Mouse (Mus musculus) neural tube, embryonic 13.5 days (tissue): ENCODE results near the gene Aicda. TPM values are rescaled to one million over a fixed set of nuclear protein-coding genes. Genes with fewer than 3 reads are reported as not detected.

Experiments
- ATAC-seq: fragments of 200-750 bp; cut with Nextera tagmentation; 2 replicates; pipeline ENCODE4 v1.8.0; 2017; ENCODE audit warnings: low read depth, mild to moderate bottlenecking, moderate TSS enrichment, moderate library complexity
- H3K27ac ChIP-seq: fragments of 300-500 bp; sonication (generic); replicated peaks from 2 replicates; pipeline ENCODE4 v1.5.1; 2015; ENCODE audit warnings: moderate library complexity, mild to moderate bottlenecking, inconsistent platforms
- H3K27me3 ChIP-seq: fragments of 300-500 bp; sonication (generic); 2 replicates; pipeline ENCODE4 v1.6.1; 2015; ENCODE audit warnings: mild to moderate bottlenecking, inconsistent platforms
- H3K36me3 ChIP-seq: fragments of 300-500 bp; sonication (generic); 2 replicates; pipeline ENCODE4 v1.6.1; 2015; ENCODE audit warnings: mild to moderate bottlenecking, inconsistent platforms
- H3K4me1 ChIP-seq: fragments of 300-500 bp; sonication (generic); replicated peaks from 2 replicates; pipeline ENCODE4 v1.6.1; 2015; ENCODE audit warnings: inconsistent platforms
- H3K4me2 ChIP-seq: fragments of 300-500 bp; sonication (generic); 2 replicates; pipeline ENCODE4 v1.6.1; 2015; ENCODE audit warnings: inconsistent platforms, mild to moderate bottlenecking, moderate library complexity
- H3K4me3 ChIP-seq: fragments of 300-500 bp; sonication (generic); 2 replicates; pipeline ENCODE4 v1.5.1; 2015; ENCODE audit warnings: mild to moderate bottlenecking, inconsistent platforms
- H3K9ac ChIP-seq: fragments of 300-500 bp; sonication (generic); 2 replicates; pipeline ENCODE4 v1.6.1; 2015; ENCODE audit warnings: moderate library complexity, mild to moderate bottlenecking, inconsistent platforms
- H3K9me3 ChIP-seq: fragments of 300-500 bp; sonication (generic); 2 replicates; pipeline ENCODE4 v1.6.1; 2016; ENCODE audit warnings: inconsistent platforms
- WGBS: fragments of 180-500 bp; shearing (Covaris S2); methylation state at CpG from one replicate; pipeline ENCODE4 v1.1.7; 2015; 5-methylcytosine and 5-hydroxymethylcytosine counted together
- polyA plus RNA-seq: library from polyadenylated mRNA; unstranded; fragments of >200 nt; fragmentation: Nextera tagmentation; extraction: Ambion mirVana; gene quantifications from 2 replicates; pipeline ENCODE4 v1.2.1, GENCODE M21; 2015

The Aicda gene
- polyA plus RNA-seq, 1 experiment from 2014 or later, result 0.45 TPM

GRCm38 (mm10) chr6:122602992-122603322, 49.4 kb downstream of the Aicda start:
- 57% methylated on average over 1 of the region's 1 CpGs for WGBS
- Histone ChIP-seq H3K4me2 (peak overlapping the region; percentile 63), H3K4me3 (peak overlapping the region; percentile 41; the same call in 1 of the 2 replicates), H3K9me3 (no peaks in the 10 kb centered on the region), H3K36me3 (no peaks in the 10 kb centered on the region), H3K27me3 (no peaks in the 10 kb centered on the region), H3K27ac (no peak overlapping the region; the same call in 1 of the 2 replicates), H3K4me1 (peaks cover 10% of the 10 kb centered on the region), H3K9ac (no peak overlapping the region)
- no peak for ATAC-seq

- H3K9ac ChIP-seq, result no peak overlapping the region
- no peak overlapping the region for H3K4me2 ChIP-seq
- no peak for ATAC-seq
- no peak overlapping the region for H3K27ac ChIP-seq
- H3K27me3 ChIP-seq, result no peaks in the 10 kb centered on the region
- H3K9me3 ChIP-seq, result no peaks in the 10 kb centered on the region
- H3K36me3 ChIP-seq, result no peaks in the 10 kb centered on the region
- peaks cover 10% of the 10 kb centered on the region for H3K4me1 ChIP-seq
- H3K4me3 ChIP-seq, result no peak overlapping the region
Measured at GRCm38 (mm10) chr6:122604260-122604659, 50.7 kb downstream of the Aicda start.

GRCm38 (mm10) chr6:122605483-122605882, 51.9 kb downstream of the Aicda start:
- no peak overlapping the region for H3K27ac ChIP-seq
- peaks cover 10% of the 10 kb centered on the region for H3K4me1 ChIP-seq
- no peak overlapping the region for H3K4me3 ChIP-seq
- H3K4me2 ChIP-seq, result no peak overlapping the region
- WGBS, result 91% methylated on average over 8 of the region's 8 CpGs
- no peaks in the 10 kb centered on the region for H3K36me3 ChIP-seq
- H3K27me3 ChIP-seq, result no peaks in the 10 kb centered on the region
- H3K9me3 ChIP-seq, result no peaks in the 10 kb centered on the region
- ATAC-seq, result no peak
- no peak overlapping the region for H3K9ac ChIP-seq

GRCm38 (mm10) chr6:122606661-122607060, 53.1 kb downstream of the Aicda start:
- 94% methylated on average over 11 of the region's 11 CpGs for WGBS
- Histone ChIP-seq H3K9ac (no peak overlapping the region), H3K4me1 (peaks cover 10% of the 10 kb centered on the region), H3K36me3 (no peaks in the 10 kb centered on the region), H3K27ac (no peak overlapping the region), H3K4me2 (no peak overlapping the region), H3K9me3 (no peaks in the 10 kb centered on the region), H3K27me3 (no peaks in the 10 kb centered on the region), H3K4me3 (no peak overlapping the region)
- no peak for ATAC-seq

GRCm38 (mm10) chr6:122607700-122608099, 54.1 kb downstream of the Aicda start:
- H3K36me3 ChIP-seq, result no peaks in the 10 kb centered on the region

GRCm38 (mm10) chr6:122608434-122609376, 55.1 kb downstream of the Aicda start:
- Histone ChIP-seq H3K27ac (no peak overlapping the region), H3K9ac (no peak overlapping the region), H3K4me3 (no peak overlapping the region), H3K9me3 (no peaks in the 10 kb centered on the region), H3K4me2 (no peak overlapping the region), H3K4me1 (no peaks in the 10 kb centered on the region), H3K36me3 (no peaks in the 10 kb centered on the region), H3K27me3 (no peaks in the 10 kb centered on the region)
- WGBS, result 77% methylated on average over 10 of the region's 10 CpGs
- ATAC-seq, result no peak

More at GRCm38 (mm10) chr6:122607700-122608099, 54.1 kb downstream of the Aicda start:
- no peaks in the 10 kb centered on the region for H3K27me3 ChIP-seq
- H3K4me2 ChIP-seq, result no peak overlapping the region
- no peak overlapping the region for H3K27ac ChIP-seq
- no peak overlapping the region for H3K9ac ChIP-seq
- H3K9me3 ChIP-seq, result no peaks in the 10 kb centered on the region
- peaks cover 1% of the 10 kb centered on the region; the same call in 1 of the 2 replicates for H3K4me1 ChIP-seq
- 95% methylated on average over 12 of the region's 12 CpGs for WGBS
- ATAC-seq, result no peak
- H3K4me3 ChIP-seq, result no peak overlapping the region

- ATAC-seq, result no peak
- Histone ChIP-seq H3K4me2 (no peak overlapping the region), H3K36me3 (no peaks in the 10 kb centered on the region), H3K9ac (no peak overlapping the region), H3K27me3 (no peaks in the 10 kb centered on the region), H3K27ac (no peak overlapping the region), H3K4me3 (no peak overlapping the region), H3K9me3 (no peaks in the 10 kb centered on the region), H3K4me1 (no peaks in the 10 kb centered on the region)
- 79% methylated on average over 9 of the region's 9 CpGs for WGBS
Measured at GRCm38 (mm10) chr6:122609377-122609728, 55.8 kb downstream of the Aicda start.

- Histone ChIP-seq H3K36me3 (no peaks in the 10 kb centered on the region), H3K4me2 (no peak within 1 kb of the TSS), H3K4me3 (no peak within 1 kb of the TSS), H3K9ac (no peak within 1 kb of the TSS), H3K27me3 (no peaks in the 10 kb centered on the region), H3K27ac (no peak within 1 kb of the TSS), H3K9me3 (no peaks in the 10 kb centered on the region), H3K4me1 (no peaks in the 10 kb centered on the region)
- 60% methylated on average over 14 of the region's 14 CpGs for WGBS
- no peak for ATAC-seq
Measured at GRCm38 (mm10) chr6:122609771-122610170, 56.2 kb downstream of the Aicda start, which contains the start of gene Gdf3. Gene Gdf3 (minus strand): TSS chr6:122610087.

GRCm38 (mm10) chr6:122612426-122612825, 58.8 kb downstream of the Aicda start:
- 82% methylated on average over 4 of the region's 4 CpGs for WGBS
- no peak for ATAC-seq
- no peak overlapping the region for H3K4me2 ChIP-seq

More at GRCm38 (mm10) chr6:122612426-122612825, 58.8 kb downstream of the Aicda start:
- H3K4me3 ChIP-seq, result no peak overlapping the region
- no peak overlapping the region for H3K9ac ChIP-seq
- H3K4me1 ChIP-seq, result no peaks in the 10 kb centered on the region
- no peak overlapping the region for H3K27ac ChIP-seq
- H3K36me3 ChIP-seq, result no peaks in the 10 kb centered on the region
- H3K9me3 ChIP-seq, result no peaks in the 10 kb centered on the region
- no peaks in the 10 kb centered on the region for H3K27me3 ChIP-seq

Other genes with a start within 250 kb of the Aicda start
- gene M6pr, start 245.1 kb upstream of the Aicda start, polyA plus RNA-seq, result 59.9 and 66.1 TPM in 2 replicates
- 34.0 and 34.4 TPM in 2 replicates for gene Phc1, start 213.2 kb upstream of the Aicda start, polyA plus RNA-seq
- 90.9 and 95.0 TPM in 2 replicates for gene Rimklb, start 55.0 kb upstream of the Aicda start, polyA plus RNA-seq
- 2.8 and 4.0 TPM in 2 replicates for gene Mfap5, start 48.0 kb upstream of the Aicda start, polyA plus RNA-seq
- gene Apobec1, start 48.6 kb downstream of the Aicda start, polyA plus RNA-seq, result 2.1 and 2.3 TPM in 2 replicates
- not detected in 2 replicates for gene Gdf3, start 56.3 kb downstream of the Aicda start, polyA plus RNA-seq
- not detected in 2 replicates for gene Dppa3, start 72.6 kb downstream of the Aicda start, polyA plus RNA-seq
- 0.15 TPM in 2 replicates for gene Nanog, start 153.7 kb downstream of the Aicda start, polyA plus RNA-seq
- 22.5 and 27.5 TPM in 2 replicates for gene Slc2a3, start 247.8 kb downstream of the Aicda start, polyA plus RNA-seq